Mouse (Mus musculus) CH12.LX (cell line): ENCODE data around the gene Polr3k. TPM values are rescaled to one million over a fixed set of nuclear protein-coding genes. Genes with fewer than 3 reads are reported as not detected.

Experiments
- DNase-seq: peaks from one replicate; pipeline ENCODE4 v3.0.0-alpha.2; 2013; ENCODE audit errors: extremely low read depth
- H3K27ac ChIP-seq: 2 replicates; pipeline ENCODE4 v1.5.1; 2012; ENCODE audit warnings: low read depth, mild to moderate bottlenecking, control low read depth, moderate library complexity; ENCODE audit not compliant: insufficient read depth
- H3K27me3 ChIP-seq: replicated peaks from 2 replicates; pipeline ENCODE3; 2012; ENCODE audit warnings: inconsistent platforms
- H3K36me3 ChIP-seq, 2 experiments: replicated peaks in 1 of 2; 2 replicates each; pipeline versions ENCODE3 to v1.6.1; 2012; ENCODE audit warnings: inconsistent platforms in 1 of 2, low read length in 1 of 2, mild to moderate bottlenecking in 1 of 2, mixed read lengths in 1 of 2, moderate library complexity in 1 of 2; ENCODE audit not compliant: control insufficient read depth in 1 of 2, insufficient read depth in 1 of 2
- H3K4me1 ChIP-seq, 2 experiments: 2 replicates each; pipeline ENCODE4 v1.6.1; 2012; ENCODE audit warnings: inconsistent platforms in 1 of 2, moderate library complexity in 1 of 2; ENCODE audit not compliant: insufficient read depth in 2 of 2, control insufficient read depth in 1 of 2
- H3K4me2 ChIP-seq: 2 replicates; pipeline ENCODE4 v1.6.1; 2012; ENCODE audit warnings: low read depth, mild to moderate bottlenecking, control low read depth; ENCODE audit not compliant: poor library complexity, insufficient read depth, severe bottlenecking
- H3K4me3 ChIP-seq, 3 experiments: fragments of 150-350 bp in 1 of 3; sonication (generic) in 1 of 3; replicated peaks in 1 of 3; 2 replicates each; pipeline versions ENCODE3 to v1.5.1; 2011 to 2012; ENCODE audit warnings: low read depth in 2 of 3, low read length in 2 of 3, mild to moderate bottlenecking in 2 of 3, moderate library complexity in 2 of 3, control low read depth in 1 of 3, improper control_type of control experiment in 1 of 3, inconsistent platforms in 1 of 3, mixed read lengths in 1 of 3; ENCODE audit not compliant: poor library complexity in 1 of 3
- H3K79me2 ChIP-seq: replicated peaks from 2 replicates; pipeline ENCODE4 v1.6.1; 2012; ENCODE audit warnings: mild to moderate bottlenecking, moderate library complexity; ENCODE audit not compliant: control insufficient read depth, poor library complexity, insufficient read depth, severe bottlenecking; ENCODE audit errors: extremely low read depth
- H3K9ac ChIP-seq: 2 replicates; pipeline ENCODE4 v1.6.1; 2012; ENCODE audit warnings: low read depth, mild to moderate bottlenecking, control low read depth, moderate library complexity; ENCODE audit not compliant: insufficient read depth
- H3K9me3 ChIP-seq: replicated peaks from 2 replicates; pipeline ENCODE3; 2012; ENCODE audit warnings: low read length, inconsistent platforms, mixed read lengths
- BHLHE40 ChIP-seq: IDR thresholded peaks from 2 replicates; pipeline ENCODE4 v1.6.1; 2011; ENCODE audit warnings: mild to moderate bottlenecking, low read depth, low read length, improper control_type of control experiment
- CHD2 ChIP-seq: IDR thresholded peaks from 2 replicates; pipeline ENCODE4 v1.6.1; 2011; ENCODE audit warnings: low read length, improper control_type of control experiment
- ELF1 ChIP-seq: IDR thresholded peaks from 2 replicates; pipeline ENCODE4 v1.6.1; 2014; ENCODE audit warnings: low read depth, mild to moderate bottlenecking, inconsistent platforms, low read length, improper control_type of control experiment
- HCFC1 ChIP-seq: IDR thresholded peaks from 2 replicates; pipeline ENCODE4 v1.6.1; 2012; ENCODE audit warnings: low read depth, mild to moderate bottlenecking, inconsistent platforms, low read length, improper control_type of control experiment
- KAT2A ChIP-seq: IDR thresholded peaks from 2 replicates; pipeline ENCODE4 v1.6.1; 2012; ENCODE audit warnings: low read length, improper control_type of control experiment, inconsistent platforms; ENCODE audit not compliant: insufficient replicate concordance
- MAFK ChIP-seq: IDR thresholded peaks from 2 replicates; pipeline ENCODE4 v1.6.1; 2011; ENCODE audit warnings: low read length, improper control_type of control experiment; ENCODE audit not compliant: insufficient replicate concordance
- MAX ChIP-seq: IDR thresholded peaks from 2 replicates; pipeline ENCODE4 v1.6.1; 2011; ENCODE audit warnings: low read length, improper control_type of control experiment
- MEF2A ChIP-seq: IDR thresholded peaks from 2 replicates; pipeline ENCODE4 v1.6.1; 2014; ENCODE audit warnings: low read depth, mild to moderate bottlenecking, inconsistent platforms, low read length, improper control_type of control experiment, borderline replicate concordance
- MXI1 ChIP-seq: IDR thresholded peaks from 2 replicates; pipeline ENCODE4 v1.6.1; 2011; ENCODE audit warnings: mild to moderate bottlenecking, low read depth, low read length, improper control_type of control experiment
- MYC ChIP-seq: IDR thresholded peaks from 2 replicates; pipeline ENCODE4 v1.6.1; 2011; ENCODE audit warnings: low read depth, mild to moderate bottlenecking, improper control_type of control experiment, low read length
- NELFE ChIP-seq: IDR thresholded peaks from 2 replicates; pipeline ENCODE4 v1.6.1; 2011; ENCODE audit warnings: low read depth, low read length, improper control_type of control experiment
- NRF1 ChIP-seq: IDR thresholded peaks from 2 replicates; pipeline ENCODE4 v1.6.1; 2014; ENCODE audit warnings: low read depth, mild to moderate bottlenecking, inconsistent platforms, low read length, improper control_type of control experiment, moderate library complexity
- POLR2A ChIP-seq: IDR thresholded peaks from 2 replicates; pipeline ENCODE4 v1.6.1; 2011; ENCODE audit warnings: low read depth, mild to moderate bottlenecking, improper control_type of control experiment, low read length
- POLR2AphosphoS2 ChIP-seq: IDR thresholded peaks from 2 replicates; pipeline ENCODE4 v1.6.1; 2011; ENCODE audit warnings: low read depth, low read length, improper control_type of control experiment
- RAD21 ChIP-seq: IDR thresholded peaks from 2 replicates; pipeline ENCODE4 v1.6.1; 2011; ENCODE audit warnings: low read depth, mild to moderate bottlenecking, low read length, improper control_type of control experiment, moderate library complexity
- SIN3A ChIP-seq: IDR thresholded peaks from 2 replicates; pipeline ENCODE4 v1.6.1; 2012; ENCODE audit warnings: low read length, improper control_type of control experiment, inconsistent platforms
- TBP ChIP-seq: conservative IDR thresholded peaks from 2 replicates; pipeline ENCODE4 v1.6.1; 2011; ENCODE audit warnings: low read depth, low read length, improper control_type of control experiment
- TCF12 ChIP-seq: IDR thresholded peaks from 2 replicates; pipeline ENCODE4 v1.6.1; 2014; ENCODE audit warnings: low read depth, mild to moderate bottlenecking, inconsistent platforms, low read length, improper control_type of control experiment
- ZKSCAN1 ChIP-seq: IDR thresholded peaks from 2 replicates; pipeline ENCODE4 v1.6.1; 2012; ENCODE audit warnings: low read depth, inconsistent platforms, low read length, improper control_type of control experiment, borderline replicate concordance
- ZMIZ1 ChIP-seq: IDR thresholded peaks from 2 replicates; pipeline ENCODE4 v1.6.1; 2012; ENCODE audit warnings: low read depth, mild to moderate bottlenecking, inconsistent platforms, low read length, improper control_type of control experiment
- dilution Hi-C: fragments of 300-500 bp; cut with MboI; formaldehyde crosslinking; loops from 2 replicates; pipeline ENCODE4 v1.14.3; 2020; ENCODE audit warnings: low sequenced_read_pairs; ENCODE audit not compliant: extremely low pct_unique_long_range_greater_than_20kb, extremely low pct_ligation_motif_present
- in situ Hi-C: fragments of 300-500 bp; cut with MboI; formaldehyde crosslinking; loops from 3 replicates; pipeline ENCODE4 v1.14.3; 2019; ENCODE audit warnings: low sequenced_read_pairs, low pct_ligation_motif_present, low pct_unique_long_range_greater_than_20kb, mixed read lengths
- polyA plus RNA-seq: library from polyadenylated mRNA; unstranded; fragments of >175 nt; gene quantifications from 2 replicates; pipeline ENCODE4 v1.2.1, GENCODE M21; 2012; ENCODE audit warnings: low read depth; ENCODE audit not compliant: insufficient read length
- total RNA-seq, 2 experiments: library from RNA; depleted of rRNA; stranded (reverse); fragments of 300-350 nt in 1 of 2; fragments of >200 nt in 1 of 2; gene quantifications; 2 replicates each; pipeline ENCODE4 v1.2.3; 2012 to 2014

Polr3k gene
- total and polyA plus RNA-seq, 3 experiments: 28.5 to 50.7 (median 38.3) TPM

GRCm38 (mm10) chr2:181837372-181838292, 26.5 kb upstream of the Polr3k start, which contains the start of gene Pcmtd2:
Pcmtd2 (plus strand) TSS chr2:181837854.
- dilution Hi-C loops: no loop called here
- Histone ChIP-seq H3K36me3 (peaks cover 7 to 15% of the 10 kb centered on the region in 2 experiments), H3K4me2 (peak within 1 kb of the TSS; percentile 87), H3K27me3 (peaks cover 2% of the 10 kb centered on the region), H3K27ac (no peak within 1 kb of the TSS), H3K79me2 (peaks cover 3% of the 10 kb centered on the region; the same call in 1 of the 2 replicates), H3K9me3 (no peaks in the 10 kb centered on the region), H3K4me3 (peak within 1 kb of the TSS; percentile 66 to 81 (median 77)), H3K9ac (peak within 1 kb of the TSS; percentile 88), H3K4me1 (peaks cover 0 to 17% of the 10 kb centered on the region in 2 experiments; a peak in 3 of 4 replicates)
- TF ChIP-seq KAT2A (0 out of 2 replicates have a peak, but pooled peaks have one; percentile 15), MAFK (no peak), CHD2 (0 out of 2 replicates have a peak, but pooled peaks have one; percentile 9), MEF2A (0 out of 2 replicates have a peak, but pooled peaks have one; percentile 51), NRF1 (peak; percentile 97), ZMIZ1 (no peak; the same call in 1 of the 2 replicates), POLR2AphosphoS2 (peak; percentile 76; the same call in 1 of the 2 replicates), POLR2A (peak; percentile 82), ELF1 (peak; percentile 56), BHLHE40 (peak; percentile 39; the same call in 1 of the 2 replicates), TBP (peak; percentile 53; the same call in 1 of the 2 replicates), RAD21 (no peak), MAX (peak; percentile 76), MXI1 (peak; percentile 59), ZKSCAN1 (no peak), TCF12 (peak; percentile 79), SIN3A (peak; percentile 92), MYC (0 out of 2 replicates have a peak, but pooled peaks have one; percentile 13), HCFC1 (peak; percentile 79), NELFE (peak; percentile 78)
- DNase-seq: peak; percentile 93
- in situ Hi-C loops: no loop called here
